Mouse (Mus musculus) mouse embryonic stem cell (cell line): ENCODE results near the gene Tmem184a.

ENCODE experiments used
- in situ Hi-C, 2 experiments: fragments of 300-500 bp; cut with MboI; formaldehyde crosslinking; loops; 1 replicate in 1 of 2; 3 replicates in 1 of 2; pipeline ENCODE4 v1.14.3; 2019 to 2020; ENCODE audit warnings: low sequenced_read_pairs in 2 of 2, low pct_unique_long_range_greater_than_20kb in 1 of 2, mixed read lengths in 1 of 2; ENCODE audit not compliant: unreplicated experiment in 1 of 2

The Tmem184a gene

DNA sequence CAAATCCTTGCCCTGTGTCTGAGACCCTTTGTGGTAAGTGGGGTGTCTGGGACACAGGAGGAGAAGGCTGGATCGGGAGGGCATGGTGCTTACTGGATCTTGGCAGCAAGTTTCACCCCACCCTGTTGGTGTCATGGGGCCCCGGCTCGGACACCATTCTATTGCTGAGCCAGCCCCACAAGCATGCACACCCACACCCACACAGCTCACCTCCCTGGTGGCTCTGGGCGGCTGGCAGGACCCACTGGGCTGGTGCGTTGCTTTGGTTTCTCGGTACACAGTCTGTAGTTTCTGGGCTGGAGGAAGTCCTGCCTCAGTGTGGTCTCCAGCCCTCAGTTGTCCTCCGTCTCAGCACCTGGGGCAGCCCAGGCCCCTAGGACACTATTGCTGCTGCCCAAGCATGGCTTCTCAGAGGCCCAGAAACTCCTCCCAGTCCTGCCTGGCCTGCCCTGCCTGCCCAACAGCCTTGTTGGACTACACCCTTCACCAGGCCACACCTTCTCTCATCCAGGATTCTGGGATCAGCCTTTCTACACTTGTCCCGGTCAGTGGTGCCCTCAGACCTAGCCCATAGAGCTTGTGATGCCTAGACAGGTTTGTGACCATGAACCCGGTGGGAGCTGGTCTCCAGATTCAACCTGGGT lies at the start of gene Tmem184a:
Gene Tmem184a (minus strand): TSS at position 380 of the 644 bp plus-strand sequence.
- in situ Hi-C loops: no loop called here

- in situ Hi-C loops: no loop called here
These were observed 43.0 kb upstream of the Tmem184a start for GRCm38 (mm10) chr5:139862759-139863158.

DNA sequence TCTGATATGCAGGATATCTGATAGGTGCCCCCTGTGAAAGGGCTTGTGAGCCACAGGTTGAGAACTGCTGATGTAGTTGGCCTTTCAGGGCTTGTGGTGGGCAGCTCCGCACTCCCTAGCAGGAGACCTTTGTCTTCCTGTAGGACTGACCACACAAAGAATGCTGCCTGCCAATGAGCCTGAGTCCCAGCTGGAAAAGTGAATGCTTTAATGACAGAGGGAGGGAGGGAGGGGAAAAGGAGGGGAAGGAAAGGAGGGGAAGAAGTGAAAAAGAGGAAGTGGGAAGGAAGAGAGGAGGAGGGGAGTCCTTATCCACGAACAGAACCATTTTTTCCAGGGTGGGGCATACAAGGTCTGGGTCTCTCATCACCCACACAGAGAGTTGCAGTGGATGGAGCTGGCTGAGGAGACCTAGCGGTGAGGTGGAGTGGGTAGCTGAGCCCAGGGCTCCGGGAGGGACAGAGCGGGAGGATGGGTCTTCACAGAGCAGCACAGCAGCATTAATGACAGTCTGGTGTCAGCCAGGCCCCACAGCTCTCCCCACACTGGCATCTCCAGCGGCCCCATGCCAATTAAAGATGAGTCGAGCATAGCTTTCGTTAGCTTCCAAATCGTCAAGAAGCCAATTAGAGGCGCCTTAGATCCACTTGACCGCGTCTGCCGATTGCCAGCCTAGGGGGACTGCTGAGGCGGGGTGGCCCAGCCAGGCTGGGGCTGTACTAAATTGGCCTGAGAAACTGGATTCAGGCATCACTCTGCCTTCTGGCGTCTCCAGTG lies 40.8 kb upstream of the Tmem184a start:
- in situ Hi-C loops: no loop called here

- in situ Hi-C loops: loop anchor here (5.0 to 25.0 kb wide), 3 partner anchors 73 to 563 kb away; partner anchors contain the start of gene Eif3b (in 1 of the 2)
These were observed 30.1 kb upstream of the Tmem184a start for GRCm38 (mm10) chr5:139849626-139850320.

- in situ Hi-C loops: loop anchor here in 1 of 2 experiments (25.0 kb wide), 2 partner anchors 448 to 573 kb away; partner anchors contain the start of gene Eif3b
These were observed 19.4 kb upstream of the Tmem184a start for GRCm38 (mm10) chr5:139839142-139839541.

DNA sequence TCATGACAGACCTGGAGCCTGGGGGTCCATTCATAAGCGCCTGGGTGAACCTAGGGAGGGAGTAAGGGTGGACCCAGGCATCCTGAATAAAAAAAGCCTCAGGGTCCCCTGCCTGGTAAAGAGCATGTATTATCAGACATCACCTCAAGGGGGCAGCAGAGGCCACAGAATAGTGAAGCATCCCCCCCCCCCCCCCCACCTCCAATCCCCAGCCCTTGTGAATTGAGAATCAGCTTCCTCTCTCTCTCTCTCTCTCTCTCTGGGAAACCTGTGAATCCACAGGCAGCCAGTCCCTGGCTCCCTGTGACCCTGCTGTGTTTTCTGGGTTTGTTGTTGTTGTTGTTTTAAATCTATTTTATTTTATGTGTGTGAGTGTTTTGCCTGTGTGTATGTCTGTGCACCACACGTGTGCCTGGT lies 18.8 kb upstream of the Tmem184a start:
- in situ Hi-C loops: loop anchor here in 1 of 2 experiments (25.0 kb wide), 2 partner anchors 449 to 574 kb away; partner anchors contain the start of gene Eif3b

DNA sequence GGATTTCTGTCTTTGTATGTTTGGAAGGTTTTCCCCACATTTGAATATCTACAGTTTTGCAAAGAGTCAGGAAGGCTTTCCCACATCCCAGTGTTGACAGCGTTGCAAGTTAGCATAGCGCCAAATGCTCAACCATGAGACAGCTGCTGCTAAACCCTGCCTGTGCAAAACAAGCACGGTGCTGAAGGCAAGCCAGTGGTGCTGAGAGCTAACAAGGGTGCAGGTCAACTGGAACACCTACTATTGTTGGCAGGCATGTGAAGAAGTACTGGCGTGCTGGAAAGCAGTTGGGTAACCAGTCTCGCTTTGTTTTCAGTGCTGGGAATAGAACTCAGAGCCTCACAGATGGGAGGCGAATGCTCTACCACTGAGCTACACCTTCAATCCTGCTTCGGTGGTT lies 16.0 kb upstream of the Tmem184a start:
- in situ Hi-C loops: loop anchor here in 1 of 2 experiments (25.0 kb wide), 2 partner anchors 452 to 577 kb away; partner anchors contain the start of gene Eif3b

DNA sequence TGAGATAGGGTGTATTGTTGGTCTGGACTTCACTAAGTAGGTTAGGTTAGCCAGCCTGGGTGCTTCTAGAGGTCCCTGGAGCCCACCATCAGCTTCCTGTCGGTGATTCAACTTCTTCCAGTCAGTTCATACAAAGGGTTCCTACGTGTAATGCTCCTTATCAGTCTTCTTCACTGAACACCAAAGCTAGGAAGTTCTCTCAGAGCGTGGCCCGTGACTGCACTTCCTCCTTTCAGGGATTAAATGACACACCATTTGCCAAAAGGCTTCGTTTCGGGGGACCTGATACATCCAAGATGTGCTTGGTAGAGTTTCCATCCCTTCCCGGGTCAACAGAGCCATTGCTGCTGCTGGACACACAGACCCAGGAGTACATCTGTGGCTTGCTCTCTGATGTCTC lies 12.4 kb upstream of the Tmem184a start:
- in situ Hi-C loops: loop anchor here in 1 of 2 experiments (25.0 kb wide), 2 partner anchors 455 to 580 kb away; partner anchors contain the start of gene Eif3b

GRCm38 (mm10) chr5:139830734-139831133 lies 11.0 kb upstream of the Tmem184a start:
- in situ Hi-C loops: loop anchor here in 1 of 2 experiments (25.0 kb wide), 2 partner anchors 457 to 582 kb away; partner anchors contain the start of gene Eif3b

DNA sequence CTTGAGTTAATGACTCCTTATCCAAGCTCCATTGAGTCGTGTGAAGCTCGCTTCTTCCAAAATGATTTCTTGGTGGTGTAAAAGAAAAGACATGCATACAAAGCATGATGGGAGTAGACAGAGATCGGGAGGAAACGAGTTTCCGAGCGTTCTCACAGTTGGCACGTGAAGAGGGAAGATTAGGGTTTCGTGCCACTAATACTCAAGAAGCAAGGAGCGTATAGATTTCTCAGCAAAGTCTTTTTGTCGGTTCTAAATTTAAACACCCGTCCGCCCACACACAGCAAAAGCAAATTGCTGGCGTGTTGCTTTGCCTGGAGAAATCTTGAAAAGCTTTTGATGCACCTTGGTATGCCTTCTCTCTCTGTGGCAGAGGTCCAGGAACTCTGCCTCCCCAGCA lies 9.7 kb upstream of the Tmem184a start:
- in situ Hi-C loops: loop anchor here in 1 of 2 experiments (25.0 kb wide), 2 partner anchors 458 to 583 kb away; partner anchors contain the start of gene Eif3b

GRCm38 (mm10) chr5:139827593-139827992 lies 7.9 kb upstream of the Tmem184a start:
- in situ Hi-C loops: loop anchor here in 1 of 2 experiments (25.0 kb wide), 2 partner anchors 460 to 585 kb away; partner anchors contain the start of gene Eif3b

- in situ Hi-C loops: loop anchor here in 1 of 2 experiments (25.0 kb wide), 2 partner anchors 461 to 586 kb away; partner anchors contain the start of gene Eif3b
These were observed 6.8 kb upstream of the Tmem184a start, which contains the start of the genes Gm26938 and Psmg3 for GRCm38 (mm10) chr5:139826357-139827055. Gene Gm26938, minus strand, starts transcription at chr5:139826407. Gene Psmg3, minus strand, starts transcription at chr5:139826885.

GRCm38 (mm10) chr5:139825947-139826346 lies 6.2 kb upstream of the Tmem184a start:
- in situ Hi-C loops: loop anchor here in 1 of 2 experiments (25.0 kb wide), 2 partner anchors 461 to 586 kb away; partner anchors contain the start of gene Eif3b

GRCm38 (mm10) chr5:139824531-139824930 lies 4.8 kb upstream of the Tmem184a start:
- in situ Hi-C loops: no loop called here

DNA sequence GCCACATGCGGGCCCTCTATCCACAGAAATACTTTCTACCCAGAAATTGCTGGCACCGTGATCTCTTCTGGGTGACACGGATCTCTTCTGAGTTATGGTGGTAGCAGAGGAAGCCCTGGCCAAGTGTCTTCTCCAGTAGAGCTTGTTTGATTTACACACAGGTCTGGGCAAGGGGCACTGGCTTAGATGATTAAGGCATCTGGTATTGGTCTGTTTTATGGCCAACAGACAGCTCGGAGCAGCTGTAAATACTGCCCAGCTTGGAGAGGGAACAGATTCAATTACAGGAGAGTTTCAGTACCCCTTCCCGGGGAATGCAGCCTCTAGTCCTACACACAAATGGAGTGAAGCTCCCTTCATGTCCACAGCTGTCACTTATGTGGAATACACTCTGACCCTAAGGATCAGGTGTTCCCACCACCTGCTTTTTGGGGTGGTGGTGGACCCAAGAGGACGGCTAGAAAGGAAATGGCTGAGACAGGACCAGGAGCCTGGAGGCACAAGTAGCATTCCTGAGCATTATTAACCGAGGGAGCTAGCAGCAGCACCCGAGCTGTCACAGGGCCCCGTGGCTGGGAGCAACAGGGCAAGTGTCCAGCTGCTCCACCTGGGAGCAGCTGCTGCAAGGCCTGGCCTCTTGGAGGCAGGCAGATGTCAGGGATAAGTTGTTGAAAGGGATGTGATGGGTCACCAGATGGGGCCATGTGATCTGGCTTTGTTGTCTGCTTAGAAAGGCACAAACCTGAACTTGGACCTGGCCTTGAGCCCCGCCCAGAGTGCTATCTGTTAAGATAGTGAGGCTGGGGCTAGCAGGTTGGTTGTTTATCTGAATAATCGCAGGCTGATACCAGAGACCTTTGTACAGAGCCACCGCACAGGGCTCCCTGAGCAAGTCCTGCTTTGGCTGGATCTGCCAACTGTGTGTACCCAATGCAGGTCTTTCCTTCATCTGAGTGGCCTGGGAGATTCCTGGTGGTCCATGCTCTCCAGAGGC lies 2.0 kb upstream of the Tmem184a start:
- in situ Hi-C loops: no loop called here

DNA sequence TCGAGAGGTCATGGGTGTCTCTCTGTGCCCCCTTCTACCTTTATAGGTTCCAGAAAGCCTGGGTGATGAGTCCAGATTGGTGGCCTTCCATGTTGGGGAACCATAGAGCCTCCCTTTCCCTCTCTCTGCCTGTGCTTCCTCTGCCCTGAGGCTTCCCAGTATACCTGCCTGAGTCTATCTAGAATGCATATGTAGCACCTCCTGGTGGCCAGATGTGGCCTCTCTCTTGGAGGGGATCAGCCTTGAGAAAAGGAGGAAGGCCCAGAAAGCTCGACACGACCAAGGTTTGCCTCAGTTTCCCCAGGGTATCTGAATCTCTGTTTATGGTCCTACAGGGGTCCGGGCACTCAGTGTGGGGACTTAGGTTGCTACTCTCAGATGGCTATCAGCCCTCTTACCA lies 916 bp downstream of the Tmem184a start:
- in situ Hi-C loops: no loop called here

DNA sequence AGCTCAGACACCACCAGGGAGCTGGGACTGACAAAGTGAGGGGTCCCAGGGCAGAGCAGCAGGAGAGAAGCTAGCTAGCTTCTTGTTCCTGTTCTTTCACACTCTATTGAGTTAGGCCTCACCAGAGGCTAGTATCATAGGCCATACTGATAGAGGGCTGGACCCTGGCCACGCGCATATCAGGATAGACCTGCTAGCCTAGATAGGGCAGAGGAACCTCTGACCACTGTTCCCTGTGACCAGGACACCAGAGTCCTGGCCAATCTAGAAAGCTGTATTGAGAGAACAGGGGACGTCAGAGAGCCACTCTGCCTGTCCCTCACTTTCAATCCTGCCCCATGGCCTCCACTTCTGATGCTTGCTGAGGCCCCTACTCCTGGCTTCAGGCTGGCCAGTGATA lies 1.7 kb downstream of the Tmem184a start:
- in situ Hi-C loops: no loop called here
